Mouse (Mus musculus) ES-E14 (cell line): ENCODE results near the gene Trim23. TPM values are rescaled to one million over a fixed set of nuclear protein-coding genes. Genes with fewer than 3 reads are reported as not detected.
"Not testable (repeated sequence)": the region's sequence is repeated elsewhere in the genome, so short reads cannot be mapped to it uniquely, and the experiment has no call there.

Experiments used
- DNase-seq: peaks from one replicate; pipeline ENCODE4 v3.0.0-alpha.2; 2013; ENCODE audit warnings: low read depth, low spot score
- H3K27ac ChIP-seq: 2 replicates; pipeline ENCODE4 v1.5.1; 2012; ENCODE audit warnings: low read depth, mild to moderate bottlenecking, low read length, moderate library complexity, mixed read lengths; ENCODE audit not compliant: poor library complexity, insufficient read depth, severe bottlenecking
- H3K36me3 ChIP-seq: 2 replicates; pipeline ENCODE4 v1.6.1; 2012; ENCODE audit warnings: mild to moderate bottlenecking, low read length, moderate library complexity, mixed read lengths; ENCODE audit not compliant: control insufficient read depth, poor library complexity, insufficient read depth, severe bottlenecking
- H3K4me1 ChIP-seq, 2 experiments: fragments of 150-350 bp in 1 of 2; sonication (generic) in 1 of 2; 2 replicates each; pipeline ENCODE4 v1.6.1; 2012; ENCODE audit warnings: low read length in 2 of 2, mild to moderate bottlenecking in 1 of 2, mixed read lengths in 1 of 2; ENCODE audit not compliant: control insufficient read depth in 2 of 2, insufficient read depth in 2 of 2, poor library complexity in 1 of 2
- H3K4me3 ChIP-seq, 2 experiments: fragments of 150-350 bp in 1 of 2; sonication (generic) in 1 of 2; 2 replicates each; pipeline ENCODE4 v1.5.1; 2012; ENCODE audit warnings: low read length in 2 of 2, low read depth in 1 of 2, mild to moderate bottlenecking in 1 of 2, mixed read lengths in 1 of 2; ENCODE audit not compliant: insufficient read depth in 1 of 2, poor library complexity in 1 of 2, severe bottlenecking in 1 of 2
- H3K9ac ChIP-seq: 2 replicates; pipeline ENCODE4 v1.6.1; 2012; ENCODE audit warnings: low read depth, mild to moderate bottlenecking, low read length, mixed read lengths; ENCODE audit not compliant: poor library complexity, insufficient read depth, severe bottlenecking
- H3K9me3 ChIP-seq: fragments of 150-350 bp; sonication (generic); 2 replicates; pipeline ENCODE4 v1.6.1; 2012; ENCODE audit warnings: low read depth, mild to moderate bottlenecking, low read length; ENCODE audit not compliant: control insufficient read depth, insufficient read depth
- CHD2 ChIP-seq: IDR thresholded peaks from 2 replicates; pipeline ENCODE4 v1.6.1; 2014; ENCODE audit warnings: mild to moderate bottlenecking, low read depth, low read length, inconsistent platforms
- HCFC1 ChIP-seq: IDR thresholded peaks from 2 replicates; pipeline ENCODE4 v1.6.1; 2012; ENCODE audit warnings: low read length, inconsistent platforms, borderline replicate concordance; ENCODE audit not compliant: insufficient read depth
- MAFK ChIP-seq: IDR thresholded peaks from 2 replicates; pipeline ENCODE4 v1.6.1; 2014; ENCODE audit warnings: mild to moderate bottlenecking, low read depth, low read length, inconsistent platforms; ENCODE audit not compliant: insufficient read depth
- ZC3H11A ChIP-seq: IDR thresholded peaks from 2 replicates; pipeline ENCODE4 v1.6.1; 2012; ENCODE audit warnings: low read depth, mild to moderate bottlenecking, inconsistent platforms, low read length, borderline replicate concordance
- ZNF384 ChIP-seq: IDR thresholded peaks from 2 replicates; pipeline ENCODE4 v1.6.1; 2012; ENCODE audit warnings: low read depth, low read length, inconsistent platforms
- in situ Hi-C, 2 experiments: fragments of 600-800 bp; cut with MboI; formaldehyde crosslinking; loops; one replicate each; pipeline ENCODE4 v1.15.1; 2025; ENCODE audit warnings: low sequenced_read_pairs in 2 of 2, inconsistent platforms in 1 of 2; ENCODE audit not compliant: unreplicated experiment in 2 of 2
- total RNA-seq: library from RNA; depleted of rRNA; stranded (reverse); fragments of 300-350 nt; gene quantifications from 2 replicates; pipeline ENCODE4 v1.2.3, GENCODE M21; 2012

Trim23 gene
- total RNA-seq, 1 experiment = 18.9 TPM

DNA sequence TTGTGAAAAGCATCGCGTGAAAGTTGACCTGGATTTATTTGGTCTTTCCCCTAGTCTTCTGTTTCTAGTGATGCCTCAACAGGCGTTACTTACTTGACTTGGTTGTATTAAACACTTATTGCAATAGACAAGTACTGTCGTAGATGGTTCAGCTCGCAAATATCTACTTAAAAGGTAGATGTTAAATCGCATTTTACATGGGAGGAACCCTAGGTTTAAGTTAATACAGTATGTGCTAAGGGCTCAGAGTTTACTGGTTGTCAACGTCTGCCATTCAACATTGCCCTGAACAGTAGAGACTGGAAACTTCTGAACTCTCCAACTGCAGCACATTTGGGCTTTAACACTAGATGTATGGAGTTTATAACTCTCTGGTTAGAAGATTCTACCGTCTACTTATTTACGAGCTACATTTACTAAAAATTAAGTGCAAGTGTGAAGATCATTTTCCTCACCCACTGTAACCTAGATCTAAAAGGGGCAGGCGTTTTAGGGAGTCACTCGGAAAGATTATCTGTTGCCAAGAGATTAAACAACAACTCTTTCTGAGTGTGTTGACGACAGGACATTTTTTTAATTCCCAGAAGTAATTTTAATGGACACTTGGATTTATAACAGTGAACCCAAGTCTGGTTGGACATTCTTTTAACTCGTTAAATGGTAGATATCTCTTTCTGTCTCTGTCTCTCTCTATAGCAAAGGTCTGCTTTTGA lies 735 bp downstream of the Trim23 start:
- no peak overlapping the region for H3K27ac ChIP-seq
- H3K4me3 ChIP-seq = peak overlapping the region; percentile 84 to 100
- H3K9ac ChIP-seq = peak overlapping the region; percentile 99
- H3K36me3 ChIP-seq = peaks cover 2% of the 10 kb centered on the region
- peaks cover 0 to 2% of the 10 kb centered on the region in 2 experiments; a peak in 1 of 4 replicates for H3K4me1 ChIP-seq
- TF ChIP-seq CHD2 (no peak), MAFK (no peak), ZNF384 (no peak), HCFC1 (no peak), ZC3H11A (no peak)
- H3K9me3 ChIP-seq = no peaks in the 10 kb centered on the region
- no peak for DNase-seq
- in situ Hi-C loops = no loop called here

- Histone ChIP-seq H3K27ac (no peak overlapping the region), H3K9ac (no peak overlapping the region), H3K9me3 (no peaks in the 10 kb centered on the region), H3K4me1 (no peaks in the 10 kb centered on the region), H3K36me3 (0 out of 2 replicates have a peak, but pooled peaks cover 4% of the 10 kb centered on the region), H3K4me3 (no peak overlapping the region)
- no peak for DNase-seq
- TF ChIP-seq HCFC1 = no peak
- no peak for TF ChIP-seq CHD2
- in situ Hi-C loops = no loop called here
Observed at GRCm38 (mm10) chr13:104187357-104187756, 8.8 kb downstream of the Trim23 start.

GRCm38 (mm10) chr13:104195891-104196290 lies 17.3 kb downstream of the Trim23 start:
- H3K4me1 ChIP-seq, H3K27ac ChIP-seq, H3K4me3 ChIP-seq, H3K9ac ChIP-seq, in situ Hi-C loops, H3K9me3 ChIP-seq, DNase-seq, H3K36me3 ChIP-seq: not testable (repeated sequence)

DNA sequence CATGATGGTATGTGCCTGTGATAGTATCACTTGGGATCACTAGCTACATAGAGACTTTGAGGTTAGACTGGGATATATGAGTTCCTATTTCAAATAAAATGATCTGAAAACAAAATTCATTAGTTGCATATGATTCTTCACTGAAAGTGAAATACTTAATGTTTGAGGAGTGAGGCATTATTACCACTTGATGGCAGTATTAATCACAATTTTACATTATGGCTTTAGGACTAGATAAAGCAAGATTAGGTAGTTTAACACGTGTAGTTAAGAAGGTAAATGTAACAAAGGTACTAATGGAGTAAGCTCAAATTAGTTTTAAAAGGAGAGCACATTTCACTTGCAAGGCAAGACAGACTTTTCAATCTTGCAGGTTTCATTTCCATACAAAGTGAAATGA lies 25.7 kb downstream of the Trim23 start:
- no peak overlapping the region for H3K9ac ChIP-seq
- H3K4me1 ChIP-seq = no peaks in the 10 kb centered on the region
- peaks cover 2% of the 10 kb centered on the region for H3K36me3 ChIP-seq
- H3K9me3 ChIP-seq = no peaks in the 10 kb centered on the region
- H3K27ac ChIP-seq = no peak overlapping the region
- TF ChIP-seq CHD2 = no peak
- TF ChIP-seq ZNF384 = no peak
- no peak for TF ChIP-seq ZC3H11A
- TF ChIP-seq MAFK = no peak
- in situ Hi-C loops = no loop called here
- DNase-seq = no peak
- H3K4me3 ChIP-seq = no peak overlapping the region

GRCm38 (mm10) chr13:104227478-104227877 lies 48.9 kb downstream of the Trim23 start:
- Histone ChIP-seq H3K27ac (no peak overlapping the region), H3K9me3 (no peaks in the 10 kb centered on the region), H3K4me1 (no peaks in the 10 kb centered on the region), H3K4me3 (peak overlapping the region; percentile 38 to 98), H3K36me3 (no peaks in the 10 kb centered on the region), H3K9ac (no peak overlapping the region)
- TF ChIP-seq CHD2 (no peak), ZC3H11A (no peak), ZNF384 (no peak), MAFK (no peak), HCFC1 (no peak)
- in situ Hi-C loops = no loop called here
- DNase-seq = no peak
